Mouse (Mus musculus) liver, adult 2 months (tissue): ENCODE measurements at regions not wholly inside any gene's neighbourhood (a gene's known extent, or its start where the extent isn't known, plus 50 kb on each side); places are given as distances from the start of the nearest gene placed in this dataset.

Source experiments
- CTCF ChIP-seq: fragments of 200-500 bp; IDR thresholded peaks from 2 replicates; pipeline ENCODE4 v1.5.1; 2011; ENCODE audit warnings: low read depth, low read length, control low read depth
- POLR2A ChIP-seq: fragments of 200-500 bp; IDR thresholded peaks from 2 replicates; pipeline ENCODE4 v1.6.1; 2011; ENCODE audit warnings: low read length, control low read depth; ENCODE audit not compliant: insufficient read depth; ENCODE audit errors: extremely low read depth

DNA sequence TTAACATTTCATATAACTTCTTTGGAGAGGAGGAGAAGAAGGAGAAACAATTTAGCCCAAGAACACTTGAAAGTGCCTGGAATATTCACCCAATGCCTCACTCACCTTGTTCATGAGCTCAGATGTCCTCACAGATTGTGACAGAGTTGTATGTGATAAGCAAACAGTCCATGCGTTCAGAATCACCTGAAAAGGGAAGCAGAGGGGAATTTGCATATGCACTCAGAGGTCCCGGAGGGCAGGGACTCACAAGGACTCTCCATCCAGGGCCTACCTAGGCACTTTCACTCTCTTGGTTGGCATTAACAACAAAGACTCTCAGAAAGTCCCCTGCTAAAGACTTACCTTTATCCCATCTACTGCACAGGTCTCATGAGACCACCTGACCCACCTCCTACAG is 75.6 kb upstream of the Lipc start:
- TF ChIP-seq POLR2A (no peak), CTCF (no peak)
